ENCODE assay signal across 8 mouse cellular contexts in the genomic region with DNA sequence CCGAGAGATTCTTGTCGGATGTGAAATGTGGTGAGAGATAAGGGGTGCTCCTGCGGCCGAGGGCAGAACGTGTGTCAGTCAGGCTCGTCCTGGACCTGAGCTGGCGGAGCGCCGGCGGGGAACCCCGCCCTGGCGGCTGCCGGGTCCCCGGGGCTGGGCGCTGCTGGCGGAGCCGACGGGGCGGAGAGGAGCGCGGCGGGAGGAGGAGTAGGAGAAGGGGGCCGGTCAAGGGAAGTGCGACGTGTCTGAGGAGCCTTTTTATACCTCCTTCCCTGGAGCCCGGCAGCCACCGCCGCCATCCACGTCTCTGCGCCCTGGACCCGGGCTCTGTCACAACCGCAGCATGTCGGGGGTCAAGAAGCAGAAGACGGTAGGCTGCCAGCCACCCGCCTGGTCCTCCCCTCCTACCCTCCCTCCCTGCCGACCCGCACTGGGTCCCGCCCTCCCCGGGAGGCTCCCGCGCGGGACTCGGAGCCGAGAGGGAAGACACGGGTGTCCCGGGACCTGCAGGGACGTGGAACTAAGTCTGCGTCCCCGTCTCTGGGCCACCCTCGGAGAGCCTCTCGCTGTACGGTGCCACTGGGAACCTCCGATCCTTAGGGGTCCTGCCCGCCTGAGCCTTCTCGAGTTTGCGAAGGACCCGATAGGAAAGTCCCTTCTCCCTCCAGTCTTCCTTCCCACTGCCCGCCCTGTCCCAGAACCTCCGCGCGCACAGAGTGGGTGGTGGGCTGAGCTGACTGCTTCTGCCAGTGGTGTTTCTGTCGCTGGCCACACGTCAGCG. TPM values are rescaled to one million over a fixed set of nuclear protein-coding genes. Genes with fewer than 3 reads are reported as not detected.
DNase-seq lines count a peak whose midpoint lies in the region; ATAC-seq and TF ChIP-seq lines count a peak whose summit lies in the region.

A gene (plus strand): TSS at position 285 of the 781 bp plus-strand sequence.

- peak within 1 kb of the TSS; percentile 83 for H3K4me3 ChIP-seq in ES-Bruce4 (ENCODE audit: low read depth, low read length)
- H3K4me3 ChIP-seq in forebrain, embryonic 16.5 days (replicated peaks; ENCODE audit: low read length): peak within 1 kb of the TSS; percentile 52

- no peak within 1 kb of the TSS for H3K27ac ChIP-seq in ES-Bruce4 (ENCODE audit: insufficient read depth, low read length)
- no peak within 1 kb of the TSS for H3K27ac ChIP-seq in forebrain, embryonic 16.5 days (ENCODE audit: low read length)

- H3K4me1 ChIP-seq in ES-Bruce4 (ENCODE audit: control insufficient read depth, insufficient read depth, low read length): no peaks in the 10 kb centered on the region
- H3K4me1 ChIP-seq in forebrain, embryonic 16.5 days (replicated peaks; ENCODE audit: control insufficient read depth, insufficient read depth, low read length): peaks cover 7% of the 10 kb centered on the region

- DNase-seq in adrenal gland, postnatal 25 days: peak; percentile 83
- peak; percentile 73 for DNase-seq in heart, postnatal 4 days
- peak; percentile 25 to 45 for DNase-seq in layer of hippocampus, postnatal 10 days (ENCODE audit: low spot score in 2 of 2)
- DNase-seq in lung, postnatal 4 days: peak; percentile 68 to 79
- DNase-seq in ovary, postnatal 36 days (ENCODE audit: low spot score): peak; percentile 80
- DNase-seq in urinary bladder, adult 2 months (ENCODE audit: low spot score): peak; percentile 58

- peak within 1 kb of the TSS; percentile 75 for H3K9ac ChIP-seq in ES-Bruce4 (ENCODE audit: low read depth, poor library complexity, severe bottlenecking)
- H3K9ac ChIP-seq in forebrain, embryonic 16.5 days (replicated peaks; ENCODE audit: low read depth, low read length): peak within 1 kb of the TSS; percentile 45

- peaks cover 18% of the 10 kb centered on the region for H3K27me3 ChIP-seq in ES-Bruce4 (ENCODE audit: control insufficient read depth, insufficient read depth, low read length, poor library complexity, severe bottlenecking)
- H3K27me3 ChIP-seq in forebrain, embryonic 16.5 days (replicated peaks; ENCODE audit: control insufficient read depth, insufficient read depth, low read length): peaks cover 12% of the 10 kb centered on the region

- H3K36me3 ChIP-seq in ES-Bruce4 (ENCODE audit: control insufficient read depth, insufficient read depth, low read length, poor library complexity, severe bottlenecking): no peaks in the 10 kb centered on the region
- H3K36me3 ChIP-seq in forebrain, embryonic 16.5 days (ENCODE audit: control insufficient read depth, insufficient read depth): no peaks in the 10 kb centered on the region

- H3K9me3 ChIP-seq in ES-Bruce4 (replicated peaks; ENCODE audit: control insufficient read depth, insufficient read depth, low read length, poor library complexity, severe bottlenecking): no peaks in the 10 kb centered on the region
- no peaks in the 10 kb centered on the region for H3K9me3 ChIP-seq in forebrain, embryonic 16.5 days (ENCODE audit: control insufficient read depth, low read length)

- no peak for TF ChIP-seq CTCF in ES-Bruce4 (IDR thresholded peaks at IDR 0.05; ENCODE audit: low read depth, low read length)

- no peak for TF ChIP-seq EP300 in ES-Bruce4 (IDR thresholded peaks at IDR 0.05; ENCODE audit: insufficient read depth, low read depth, low read length)

- TF ChIP-seq POLR2A in ES-Bruce4 (IDR thresholded peaks at IDR 0.05; ENCODE audit: insufficient read depth, low read length): no peak

- WGBS in forebrain, embryonic 16.5 days: under 1% methylated on average over 56 of the region's 64 CpGs

- ATAC-seq in forebrain, embryonic 16.5 days: peak; percentile 86

- peak within 1 kb of the TSS; percentile 64 for H3K4me2 ChIP-seq in forebrain, embryonic 16.5 days (ENCODE audit: low read length)

RNA-seq across cellular contexts. Expression of the gene that starts here (rescaled TPM):
- 4.1 and 4.2 TPM in 2 replicates for polyA plus RNA-seq in ES-Bruce4 (2011; ENCODE audit: insufficient read depth, insufficient read length, low read depth, missing spikeins)
- 13.4 and 16.4 TPM in 2 replicates for total RNA-seq in adrenal gland, postnatal 25 days (2021)
- 0.51 and 1.4 TPM in 2 replicates for polyA plus RNA-seq in forebrain, embryonic 16.5 days (2015; fragmentation: Nextera tagmentation; extraction: Ambion mirVana)
- 1 to 10 TPM; 8.1 to 9.4 TPM for total RNA-seq in heart, postnatal 4 days (2021)
- 1 to 10 TPM; 5.8 to 6.4 TPM for total RNA-seq in layer of hippocampus, postnatal 10 days (2021)
- 5.7 and 6.4 TPM in 2 replicates for polyA plus RNA-seq in urinary bladder, adult 2 months (2012; rRNA removed)
